Mouse (Mus musculus) intestine, embryonic 15.5 days (tissue): Measurements from ENCODE around the gene Nudt1. TPM values are rescaled to one million over a fixed set of nuclear protein-coding genes. Genes with fewer than 3 reads are reported as not detected.

Experiments
- ATAC-seq: fragments of 200-750 bp; cut with Nextera tagmentation; 2 replicates; pipeline ENCODE4 v1.8.0; 2017; ENCODE audit warnings: moderate TSS enrichment, moderate library complexity
- H3K27ac ChIP-seq: fragments of 300-500 bp; sonication (generic); 2 replicates; pipeline ENCODE4 v1.5.1; 2015; ENCODE audit warnings: mild to moderate bottlenecking, inconsistent platforms
- H3K27me3 ChIP-seq: fragments of 300-500 bp; sonication (generic); replicated peaks from 2 replicates; pipeline ENCODE4 v1.6.1; 2015; ENCODE audit warnings: inconsistent platforms
- H3K36me3 ChIP-seq: fragments of 300-500 bp; sonication (generic); 2 replicates; pipeline ENCODE4 v1.6.1; 2015; ENCODE audit warnings: inconsistent platforms
- H3K4me1 ChIP-seq: fragments of 300-500 bp; sonication (generic); replicated peaks from 2 replicates; pipeline ENCODE4 v1.6.1; 2015; ENCODE audit warnings: inconsistent platforms
- H3K4me2 ChIP-seq: fragments of 300-500 bp; sonication (generic); replicated peaks from 2 replicates; pipeline ENCODE4 v1.6.1; 2015; ENCODE audit warnings: mild to moderate bottlenecking, inconsistent platforms
- H3K4me3 ChIP-seq: fragments of 300-500 bp; sonication (generic); replicated peaks from 2 replicates; pipeline ENCODE4 v1.5.1; 2015; ENCODE audit warnings: inconsistent platforms
- H3K9ac ChIP-seq: fragments of 300-500 bp; sonication (generic); 2 replicates; pipeline ENCODE4 v1.6.1; 2015; ENCODE audit warnings: inconsistent platforms
- H3K9me3 ChIP-seq: fragments of 300-500 bp; sonication (generic); 2 replicates; pipeline ENCODE4 v1.6.1; 2016; ENCODE audit warnings: inconsistent platforms
- WGBS: fragments of 180-500 bp; shearing (Covaris S2); methylation state at CpG from one replicate; pipeline ENCODE4 v1.1.7; 2015; 5-methylcytosine and 5-hydroxymethylcytosine counted together
- polyA plus RNA-seq: library from polyadenylated mRNA; unstranded; fragments of >200 nt; fragmentation: Nextera tagmentation; extraction: Ambion mirVana; gene quantifications from 2 replicates; pipeline ENCODE4 v1.2.1, GENCODE M21; 2015

The Nudt1 gene
- polyA plus RNA-seq, 1 experiment from 2014 or later, result 48.5 TPM

DNA sequence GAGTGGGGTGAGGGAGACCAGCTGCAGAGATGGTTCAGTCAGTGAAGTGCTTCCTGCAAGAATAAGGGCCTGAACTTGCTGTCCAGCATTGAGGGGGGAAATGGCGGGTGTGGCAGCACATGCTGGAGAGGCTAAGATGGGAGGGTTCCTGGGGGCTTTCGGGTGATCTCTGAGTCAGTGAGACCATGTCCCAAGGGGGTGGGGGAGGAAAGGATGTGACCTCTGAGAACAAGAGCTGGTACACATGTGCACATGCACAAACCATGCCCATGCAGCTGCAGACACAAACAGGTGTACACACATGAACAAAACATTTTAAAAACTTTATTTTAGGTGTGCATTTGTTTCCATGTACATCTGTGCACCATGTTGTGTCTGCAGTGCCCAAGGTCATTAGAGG, 52.3 kb downstream of the Nudt1 start:
- H3K9me3 ChIP-seq, result no peaks in the 10 kb centered on the region
- H3K36me3 ChIP-seq, result no peaks in the 10 kb centered on the region
- H3K4me3 ChIP-seq, result no peak overlapping the region
- H3K9ac ChIP-seq, result no peak overlapping the region
- H3K27me3 ChIP-seq, result no peaks in the 10 kb centered on the region
- no peak overlapping the region for H3K27ac ChIP-seq
- WGBS, result 79% methylated on average over 2 of the region's 2 CpGs
- no peak for ATAC-seq
- 0 out of 2 replicates have a peak, but pooled peaks cover 5% of the 10 kb centered on the region for H3K4me1 ChIP-seq
- no peak overlapping the region for H3K4me2 ChIP-seq

DNA sequence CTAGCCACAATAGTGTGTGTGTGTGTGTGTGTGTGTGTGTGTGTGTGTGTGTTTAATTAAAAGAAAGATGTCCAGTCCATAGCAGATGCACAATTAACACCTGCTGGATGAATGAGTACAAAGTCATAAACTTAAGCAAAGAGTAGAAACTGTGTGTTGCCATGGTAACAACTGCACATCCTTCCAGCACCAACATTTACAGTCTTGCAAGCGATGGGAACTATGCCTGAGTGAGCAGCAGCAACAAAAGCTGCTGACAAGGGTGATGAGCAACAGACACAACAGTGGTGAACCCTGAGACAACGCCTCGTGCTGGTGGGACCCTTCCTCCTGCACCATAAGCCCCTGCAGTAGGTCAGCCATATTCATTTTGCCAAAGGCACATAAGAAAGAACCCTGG, 52.8 kb downstream of the Nudt1 start:
- Histone ChIP-seq H3K4me1 (0 out of 2 replicates have a peak, but pooled peaks cover 5% of the 10 kb centered on the region), H3K4me2 (no peak overlapping the region), H3K27me3 (no peaks in the 10 kb centered on the region), H3K9me3 (no peaks in the 10 kb centered on the region), H3K36me3 (no peaks in the 10 kb centered on the region), H3K27ac (no peak overlapping the region), H3K4me3 (no peak overlapping the region), H3K9ac (no peak overlapping the region)
- no peak for ATAC-seq
- 39% methylated on average over 3 of the region's 3 CpGs for WGBS

DNA sequence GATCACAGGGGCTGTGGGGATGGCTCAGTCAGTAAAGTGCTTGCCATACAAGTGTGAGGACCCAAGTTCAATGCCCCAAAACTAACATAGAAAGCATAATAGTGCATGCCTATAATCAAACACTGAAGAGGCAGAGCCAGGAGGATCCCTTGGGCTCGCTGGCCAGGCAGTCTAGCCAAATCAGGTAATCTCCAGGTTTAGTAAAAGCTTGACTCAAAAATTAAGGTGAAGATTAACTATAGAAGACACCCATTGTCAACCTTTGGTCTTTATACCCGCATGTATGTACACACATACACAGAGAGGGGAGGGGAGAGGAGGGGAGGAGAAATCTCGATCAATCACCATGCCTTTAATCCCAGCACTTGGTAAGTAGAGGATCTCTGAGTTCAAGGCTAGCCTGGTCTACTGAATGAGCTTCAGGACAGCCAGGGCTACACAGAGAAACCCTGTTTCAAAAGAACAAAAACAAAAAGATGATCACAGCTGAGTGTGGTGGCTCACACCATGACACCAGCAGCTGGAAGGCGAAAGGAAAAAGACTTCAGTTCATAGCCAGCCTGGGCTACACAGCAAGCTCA, 53.9 kb downstream of the Nudt1 start:
- no peak for ATAC-seq
- Histone ChIP-seq H3K9me3 (no peaks in the 10 kb centered on the region), H3K9ac (no peak overlapping the region), H3K4me1 (0 out of 2 replicates have a peak, but pooled peaks cover 5% of the 10 kb centered on the region), H3K4me3 (no peak overlapping the region), H3K27me3 (no peaks in the 10 kb centered on the region), H3K36me3 (no peaks in the 10 kb centered on the region), H3K27ac (no peak overlapping the region), H3K4me2 (no peak overlapping the region)
- 82% methylated on average over 4 of the region's 4 CpGs for WGBS

DNA sequence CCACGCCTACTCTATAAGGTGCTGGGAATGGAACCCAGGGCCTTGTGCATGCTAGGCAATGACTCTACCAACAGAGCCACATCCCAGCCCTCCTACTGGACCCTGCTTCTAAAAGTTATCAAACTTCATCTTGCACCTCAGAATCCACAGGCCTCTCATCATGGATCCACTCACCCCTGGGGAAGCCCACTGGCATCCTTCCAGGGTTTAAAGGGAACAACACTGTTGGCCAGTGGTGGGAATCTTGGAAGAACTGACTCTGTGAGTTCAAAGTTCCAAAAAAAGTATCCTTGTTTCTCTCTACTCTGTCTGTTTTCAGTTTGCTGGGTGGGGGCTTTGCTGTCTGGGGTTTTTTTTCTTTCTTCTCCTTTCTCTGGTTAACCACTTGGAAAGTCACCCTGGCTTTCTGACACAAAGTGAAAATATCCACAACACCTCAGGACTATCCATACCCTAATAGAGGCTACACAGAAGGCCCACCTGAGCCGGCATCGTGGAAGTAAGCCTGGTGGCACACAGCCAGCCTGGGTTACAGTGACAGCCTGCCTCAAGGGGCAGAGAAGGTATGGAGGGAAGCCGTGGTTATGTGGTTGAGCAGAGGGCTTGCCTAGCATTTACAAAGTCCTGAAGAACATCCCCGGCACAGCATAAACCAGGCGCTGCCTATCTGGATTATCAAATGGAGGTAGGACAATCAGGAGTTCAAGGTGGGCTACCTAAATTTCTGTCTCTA, 56.8 kb downstream of the Nudt1 start:
- no peak overlapping the region for H3K4me3 ChIP-seq
- 91% methylated on average over 6 of the region's 6 CpGs for WGBS
- no peaks in the 10 kb centered on the region for H3K36me3 ChIP-seq
- H3K9me3 ChIP-seq, result no peaks in the 10 kb centered on the region
- H3K4me2 ChIP-seq, result no peak overlapping the region
- H3K4me1 ChIP-seq, result no peaks in the 10 kb centered on the region
- H3K9ac ChIP-seq, result no peak overlapping the region
- ATAC-seq, result no peak
- H3K27ac ChIP-seq, result no peak overlapping the region
- H3K27me3 ChIP-seq, result no peaks in the 10 kb centered on the region

DNA sequence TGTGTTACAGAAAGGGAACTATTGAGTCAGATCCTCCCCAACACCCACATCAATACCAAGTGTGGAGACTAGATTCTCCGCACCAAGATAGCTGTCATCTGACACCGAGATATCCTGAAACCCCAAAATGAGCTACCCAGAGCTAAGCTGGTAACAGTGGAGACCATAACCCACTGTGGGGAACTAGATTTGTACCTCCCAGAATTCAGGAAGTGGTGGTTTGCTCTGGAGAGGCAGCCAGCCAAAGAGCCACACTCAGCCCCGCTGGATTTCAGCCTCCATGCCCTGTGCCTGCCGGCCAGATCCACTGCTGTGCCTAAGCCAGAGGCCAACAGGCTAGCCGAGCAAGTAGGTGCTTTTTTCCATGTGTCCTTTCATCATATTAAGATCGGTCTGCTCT, 57.8 kb downstream of the Nudt1 start:
- Histone ChIP-seq H3K4me2 (no peak overlapping the region), H3K27me3 (no peaks in the 10 kb centered on the region), H3K4me3 (no peak overlapping the region), H3K9ac (no peak overlapping the region), H3K27ac (no peak overlapping the region), H3K36me3 (no peaks in the 10 kb centered on the region), H3K9me3 (no peaks in the 10 kb centered on the region), H3K4me1 (peaks cover 6% of the 10 kb centered on the region)
- WGBS, result 85% methylated on average over 6 of the region's 6 CpGs
- no peak for ATAC-seq

DNA sequence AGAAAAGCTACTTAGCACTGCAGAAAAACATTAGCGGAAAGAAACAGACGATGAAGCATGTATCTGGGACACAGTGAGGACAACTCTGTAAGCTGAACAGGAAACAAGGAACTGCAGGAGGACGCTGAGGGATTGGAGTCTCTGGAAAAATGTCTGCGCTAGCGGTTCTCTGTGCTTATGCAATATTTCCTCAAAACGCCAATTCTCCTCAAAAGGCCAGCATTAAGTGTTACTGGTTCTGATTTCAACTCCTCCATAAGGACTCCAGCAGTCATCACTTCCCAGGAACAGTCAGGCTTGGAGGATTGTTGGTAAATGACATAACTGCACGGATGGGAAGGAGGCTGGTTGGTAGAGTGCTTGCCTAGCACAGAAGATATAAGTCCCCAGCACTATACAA, 59.7 kb downstream of the Nudt1 start:
- Histone ChIP-seq H3K4me1 (peaks cover 6% of the 10 kb centered on the region), H3K9me3 (no peaks in the 10 kb centered on the region), H3K36me3 (no peaks in the 10 kb centered on the region), H3K4me3 (no peak overlapping the region), H3K9ac (no peak overlapping the region), H3K27me3 (no peaks in the 10 kb centered on the region), H3K4me2 (no peak overlapping the region), H3K27ac (no peak overlapping the region)
- WGBS, result 85% methylated on average over 7 of the region's 7 CpGs
- ATAC-seq, result no peak

DNA sequence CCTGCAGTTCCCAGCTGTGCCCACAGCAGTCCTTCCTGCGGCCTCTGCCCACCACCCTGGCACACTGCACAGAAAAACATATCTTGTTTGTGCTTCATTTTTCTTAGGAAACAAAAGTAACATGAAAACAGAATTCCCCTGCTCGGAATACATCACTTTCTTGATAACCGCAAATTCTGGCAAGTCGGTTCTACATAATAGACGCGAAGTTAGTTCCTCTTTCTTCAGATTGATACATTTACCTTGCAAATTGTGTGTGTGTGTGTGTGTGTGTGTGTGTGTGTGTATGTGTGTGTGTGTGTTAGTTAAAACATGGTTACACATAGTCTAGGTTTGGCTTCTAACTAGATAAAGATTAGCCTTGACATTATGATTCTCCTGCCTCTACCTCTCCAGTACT, 61.2 kb downstream of the Nudt1 start:
- ATAC-seq, result no peak
- no peaks in the 10 kb centered on the region for H3K27me3 ChIP-seq
- no peak overlapping the region for H3K27ac ChIP-seq
- H3K4me3 ChIP-seq, result no peak overlapping the region
- H3K4me1 ChIP-seq, result peaks cover 6% of the 10 kb centered on the region
- 87% methylated on average over 6 of the region's 6 CpGs for WGBS
- H3K4me2 ChIP-seq, result no peak overlapping the region
- H3K36me3 ChIP-seq, result no peaks in the 10 kb centered on the region
- no peaks in the 10 kb centered on the region for H3K9me3 ChIP-seq
- H3K9ac ChIP-seq, result no peak overlapping the region

DNA sequence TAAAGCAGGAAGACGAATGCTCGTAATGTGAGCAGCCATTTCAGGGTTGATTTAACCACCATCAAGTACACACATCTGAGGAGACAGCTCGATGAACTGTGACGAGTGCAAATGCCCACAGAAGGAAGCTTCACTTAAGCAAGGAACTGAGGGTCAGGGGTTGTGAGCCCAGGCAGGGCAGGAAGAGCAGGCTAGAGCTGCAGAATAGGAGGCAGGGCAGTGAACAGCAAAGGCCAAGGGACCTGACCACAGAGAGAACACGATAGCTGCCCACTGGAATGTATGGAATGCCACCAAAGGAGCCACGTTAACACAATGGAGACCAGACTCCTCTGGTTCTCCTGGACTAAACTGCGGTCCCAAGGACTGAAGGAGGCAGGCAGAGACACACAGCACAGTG, 62.1 kb downstream of the Nudt1 start:
- no peak overlapping the region for H3K4me2 ChIP-seq
- H3K4me3 ChIP-seq, result no peak overlapping the region
- WGBS, result 24% methylated on average over 7 of the region's 7 CpGs
- H3K9me3 ChIP-seq, result no peaks in the 10 kb centered on the region
- no peak overlapping the region for H3K27ac ChIP-seq
- no peaks in the 10 kb centered on the region for H3K36me3 ChIP-seq
- ATAC-seq, result no peak
- no peak overlapping the region for H3K9ac ChIP-seq
- no peaks in the 10 kb centered on the region for H3K27me3 ChIP-seq
- H3K4me1 ChIP-seq, result peaks cover 9% of the 10 kb centered on the region

DNA sequence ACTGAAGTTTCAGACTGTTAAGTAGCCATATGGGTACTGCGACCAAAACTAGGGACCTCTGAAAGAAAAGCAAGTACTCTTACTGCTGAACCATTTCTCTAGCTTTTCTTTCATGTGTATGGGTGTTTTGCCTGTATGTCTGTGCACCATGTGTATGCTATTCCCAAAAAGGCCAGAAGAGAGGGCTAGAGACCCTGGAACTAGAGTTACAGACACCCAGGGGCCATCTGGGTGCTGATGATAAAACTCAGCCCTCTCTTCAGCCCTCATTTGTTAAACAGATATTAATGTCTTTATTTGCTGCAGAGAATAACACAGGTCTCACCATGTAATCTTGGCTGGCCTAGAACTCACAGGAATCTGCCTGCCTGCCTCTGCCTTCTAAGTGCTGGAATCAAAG, 63.0 kb downstream of the Nudt1 start:
- H3K27ac ChIP-seq, result no peak overlapping the region

DNA sequence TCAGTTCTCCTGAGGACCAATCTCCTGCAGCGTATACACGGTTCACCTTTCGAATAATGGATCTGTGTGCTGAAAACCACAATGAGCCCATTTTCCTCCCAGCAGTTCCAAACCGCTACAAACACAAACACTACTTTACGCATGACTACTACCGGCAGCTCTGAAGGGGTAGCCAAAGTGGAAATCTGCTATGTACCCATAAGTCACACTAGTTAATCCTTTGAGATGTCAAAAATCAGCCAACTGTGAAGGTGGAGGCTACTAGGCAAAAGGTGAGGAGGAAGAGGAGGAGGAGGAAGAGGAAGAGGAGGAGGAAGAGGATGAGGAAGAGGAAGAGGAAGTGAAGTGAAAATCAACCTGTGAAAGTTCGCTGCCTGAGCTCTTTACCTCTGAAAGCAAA, 65.8 kb downstream of the Nudt1 start:
- Histone ChIP-seq H3K27me3 (no peaks in the 10 kb centered on the region), H3K27ac (no peak overlapping the region), H3K4me1 (peaks cover 9% of the 10 kb centered on the region), H3K4me3 (no peak overlapping the region), H3K9me3 (no peaks in the 10 kb centered on the region), H3K4me2 (no peak overlapping the region), H3K36me3 (no peaks in the 10 kb centered on the region), H3K9ac (no peak overlapping the region)
- 91% methylated on average over 7 of the region's 7 CpGs for WGBS
- ATAC-seq, result no peak

More for the DNA sequence above, 63.0 kb downstream of the Nudt1 start:
- Histone ChIP-seq H3K4me3 (no peak overlapping the region), H3K36me3 (no peaks in the 10 kb centered on the region), H3K9me3 (no peaks in the 10 kb centered on the region), H3K4me1 (peaks cover 9% of the 10 kb centered on the region), H3K4me2 (no peak overlapping the region), H3K9ac (no peak overlapping the region), H3K27me3 (no peaks in the 10 kb centered on the region)
- 90% methylated on average over 1 of the region's 1 CpGs for WGBS
- ATAC-seq, result no peak

Other genes with a start within 250 kb of the Nudt1 start
- gene Mad1l1, start 104 bp upstream of the Nudt1 start, polyA plus RNA-seq, result 34.7 and 38.0 TPM in 2 replicates
- 19.0 and 19.7 TPM in 2 replicates for gene Mrm2, start 10.2 kb downstream of the Nudt1 start, polyA plus RNA-seq
- gene Snx8, start 67.6 kb downstream of the Nudt1 start, polyA plus RNA-seq, result 23.0 and 27.2 TPM in 2 replicates
- gene Eif3b, start 97.7 kb downstream of the Nudt1 start, polyA plus RNA-seq, result 127 and 142 TPM in 2 replicates
- not detected in 2 replicates for gene Gm4869, start 124.0 kb downstream of the Nudt1 start, polyA plus RNA-seq
- gene Chst12, start 183.9 kb downstream of the Nudt1 start, polyA plus RNA-seq, result 19.8 and 21.3 TPM in 2 replicates
- gene Grifin, start 243.4 kb downstream of the Nudt1 start, polyA plus RNA-seq, result 0.49 and 0.58 TPM in 2 replicates